10 mouse cellular contexts compared by ENCODE assay signal in genomic region chr19:53106952-53107351, GRCm38 (mm10). TPM values are rescaled to one million over a fixed set of nuclear protein-coding genes. Genes with fewer than 3 reads are reported as not detected.
A peak's percentile ranks its signal among the peaks of the same experiment; 100 is the strongest.
DNase-seq lines count a peak whose midpoint lies in the region; ATAC-seq and TF ChIP-seq lines count a peak whose summit lies in the region.
"Had no signal": no experiment of that assay in that cellular context is flagged by ENCODE, and none has a peak within 500 bp of the region (broad histone marks: within the 10 kb centered on the region; RNA-seq: fewer than 3 reads in every experiment).

No protein-coding gene starts in this region.

- DNase-seq in CD4-positive, CD25-positive, alpha-beta regulatory T cell, adult 2 months (ENCODE audit: low read depth, low spot score), result peak; percentile 63
- peak in 1 of 2 experiments; percentile 42 for DNase-seq in left cerebral cortex, adult 2 months (ENCODE audit: extremely low spot score in 1 of 2, low spot score in 2 of 2)
- DNase-seq in left cerebral cortex, postnatal 4 days, result no peak
- peak; percentile 58 for DNase-seq in naive thymus-derived CD4-positive, alpha-beta T cell, adult 2 months (ENCODE audit: low read depth)
- no peak for DNase-seq in embryo, embryonic 10.5 days (ENCODE audit: low spot score)
- no peak for DNase-seq in neural tube, embryonic 10.5 days (ENCODE audit: extremely low spot score, low spot score)

- H3K27ac ChIP-seq in left cerebral cortex, adult 2 months, result peak overlapping the region; percentile 24; the same call in 1 of the 2 replicates
- H3K27ac ChIP-seq: embryonic facial prominence, embryonic 13.5 days had no signal

- no peak for ATAC-seq in CD4-positive, CD25-positive, alpha-beta regulatory T cell, adult 4 months
- ATAC-seq in granulocyte monocyte progenitor cell, adult 5-6 weeks (replicated peaks; ENCODE audit: poor library complexity, severe bottlenecking), result peak; percentile 100

- intact Hi-C loops in left cerebral cortex, adult 2 months (cut with DNase I), result loop anchor here (2.0 kb wide), 1 partner anchor 34 kb away; the partner anchor contains the start of gene Add3
- intact Hi-C loops in left cerebral cortex, postnatal 4 days (cut with DNase I), result no loop called here

- no peak overlapping the region for H3K4me3 ChIP-seq in left cerebral cortex, adult 2 months
- H3K4me3 ChIP-seq: embryonic facial prominence, embryonic 13.5 days; myocyte had no signal

- TF ChIP-seq CTCF in left cerebral cortex, adult 2 months (IDR thresholded peaks at IDR 0.05), result peak; percentile 42

RNA-seq across cellular contexts. Expression of gene Add3, which starts 33.3 kb away (rescaled TPM):
- polyA plus RNA-seq in CD4-positive, CD25-positive, alpha-beta regulatory T cell, adult 4 months (2017; shearing (Covaris generic)), result 100 to 1,000 TPM; 128 to 172 TPM
- total RNA-seq in left cerebral cortex, adult 2 months (2021), result 10 to 100 TPM; 84.4 to 86.9 TPM
- total RNA-seq in left cerebral cortex, postnatal 4 days (2021), result 10 to 100 TPM; 93.4 to 93.5 TPM
- total RNA-seq in granulocyte monocyte progenitor cell, adult 5-6 weeks (2014; fragmentation: Nextera tagmentation), result 30.2 and 57.5 TPM in 2 replicates
- total RNA-seq in granulocyte monocyte progenitor cell, adult 5-6 weeks (2017), result 39.5 and 43.3 TPM in 2 replicates

Comparison
In these comparisons a context has a peak if more than half of its experiments do, and no peak if none do; other contexts are left out.
1. DNase-seq: peak in CD4-positive, CD25-positive, alpha-beta regulatory T cell, adult 2 months (single experiment) and naive thymus-derived CD4-positive, alpha-beta T cell, adult 2 months (single experiment); none in left cerebral cortex, postnatal 4 days (single experiment), embryo, embryonic 10.5 days (single experiment) and neural tube, embryonic 10.5 days (single experiment).